Mouse (Mus musculus): ENCODE measurements around the gene Eif4a1. TPM values are rescaled to one million over a fixed set of nuclear protein-coding genes. Genes with fewer than 3 reads are reported as not detected.
A peak's percentile ranks its signal among the peaks of the same experiment; 100 is the strongest.

Gene Eif4a1
- total and polyA plus RNA-seq, 3 experiments = 114 to 1,689 (median 634) TPM

DNA sequence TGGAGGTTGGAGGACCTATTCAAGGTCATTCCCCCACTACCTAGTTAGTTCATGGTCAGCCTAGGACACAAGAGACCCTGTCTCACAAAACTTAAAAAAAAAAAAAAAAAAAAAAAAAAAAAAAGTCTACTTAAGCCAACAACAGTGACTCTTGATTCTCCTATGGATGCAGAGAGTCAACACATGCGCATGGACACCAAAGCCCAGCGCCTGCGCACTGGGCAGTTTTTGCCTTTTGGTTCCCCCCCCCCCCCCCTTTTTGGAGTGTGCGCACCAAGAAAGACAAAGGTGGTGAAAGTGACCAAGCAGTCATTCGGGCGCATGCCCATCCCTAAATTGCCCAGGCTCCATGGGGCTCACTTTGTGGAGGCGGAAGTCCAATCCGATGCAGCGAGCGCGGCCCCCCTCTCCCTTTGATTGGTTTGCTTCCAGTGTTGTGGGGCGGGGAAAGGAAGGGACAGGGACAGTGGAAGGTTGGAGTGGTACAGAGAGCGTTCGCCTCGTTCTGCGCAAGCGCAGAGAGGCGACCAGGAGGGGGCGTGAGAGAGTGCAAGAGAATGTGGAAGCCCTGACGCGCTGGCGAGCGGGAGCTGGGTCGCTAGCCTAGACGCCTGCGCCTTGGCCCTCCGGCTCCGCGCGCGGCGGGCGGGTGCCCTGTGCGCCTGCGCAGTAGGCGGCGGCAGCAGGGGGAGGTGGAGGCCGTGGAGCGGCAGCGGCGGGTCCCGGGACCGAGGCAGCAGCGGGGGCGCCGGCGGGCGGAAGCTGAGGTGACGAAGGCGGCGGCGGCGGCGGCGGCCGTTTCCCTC, 39.7 kb downstream of the Eif4a1 start, which contains the start of gene Fxr2 (continued):
- TF ChIP-seq BHLHE40 (IDR thresholded peaks at IDR 0.05; ENCODE audit: borderline replicate concordance, low read depth, low read length) = no peak; the same call in 1 of the 2 replicates
- no peak for TF ChIP-seq POLR2AphosphoS5 (IDR thresholded peaks at IDR 0.05; ENCODE audit: borderline replicate concordance, low read depth, low read length)
- no peak for TF ChIP-seq SMC3 (IDR thresholded peaks at IDR 0.05; ENCODE audit: low read depth, low read length)
- TF ChIP-seq SIN3A (IDR thresholded peaks at IDR 0.05; ENCODE audit: low read length) = peak; percentile 89

- Histone ChIP-seq H3K27me3 (ENCODE audit: control insufficient read depth in 1 of 2, insufficient read depth in 2 of 2, low read length in 2 of 2) (no peaks in the 10 kb centered on the region), H3K79me2 (ENCODE audit: control insufficient read depth, insufficient read depth, low read length, poor library complexity) (peaks cover 20% of the 10 kb centered on the region), H3K4me3 (ENCODE audit: control insufficient read depth in 1 of 2, insufficient read depth in 1 of 2, low read depth in 2 of 2, low read length in 2 of 2) (no peak overlapping the region), H3K9me3 (replicated peaks; ENCODE audit: insufficient read depth, low read length) (no peaks in the 10 kb centered on the region), H3K4me1 (ENCODE audit: control insufficient read depth in 1 of 2, insufficient read depth in 2 of 2, low read length in 2 of 2) (peaks cover 7 to 17% of the 10 kb centered on the region in 2 experiments), H3K27ac (ENCODE audit: control insufficient read depth, low read depth, low read length) (no peak overlapping the region), H3K36me3 (ENCODE audit: control insufficient read depth in 1 of 2, insufficient read depth in 2 of 2, low read length in 2 of 2) (peaks cover 0 to 19% of the 10 kb centered on the region in 2 experiments; a peak in 2 of 4 replicates), H3K9ac (ENCODE audit: control insufficient read depth, low read depth, low read length, poor library complexity, severe bottlenecking) (no peak overlapping the region)
- peak; percentile 63 for DNase-seq (ENCODE audit: low read depth, low spot score)
- TF ChIP-seq RAD21 (IDR thresholded peaks at IDR 0.05; ENCODE audit: low read depth, low read length) (peak; percentile 46), SIN3A (IDR thresholded peaks at IDR 0.05; ENCODE audit: low read length) (0 out of 2 replicates have a peak, but pooled peaks have one; percentile 47), ZC3H11A (IDR thresholded peaks at IDR 0.05; ENCODE audit: low read depth, low read length) (0 out of 2 replicates have a peak, but pooled peaks have one; percentile 28), RCOR1 (IDR thresholded peaks at IDR 0.05; ENCODE audit: low read depth, low read length) (0 out of 2 replicates have a peak, but pooled peaks have one; percentile 4), SMC3 (IDR thresholded peaks at IDR 0.05; ENCODE audit: low read depth, low read length) (peak; percentile 63), MAZ (IDR thresholded peaks at IDR 0.05; ENCODE audit: low read depth, low read length) (no peak), UBTF (IDR thresholded peaks at IDR 0.05; ENCODE audit: borderline replicate concordance, insufficient read depth, low read depth, low read length) (no peak), ETS1 (IDR thresholded peaks at IDR 0.05; ENCODE audit: low read depth, low read length) (no peak), CTCF (IDR thresholded peaks at IDR 0.05 in 2 of 3, conservative IDR thresholded peaks at IDR 0.05 in 1 of 3; ENCODE audit: control insufficient read depth in 1 of 3, insufficient read depth in 1 of 3, low read depth in 2 of 3, low read length in 3 of 3, poor library complexity in 1 of 3, severe bottlenecking in 1 of 3) (peak; percentile 37 to 77 (median 72)), GABPA (IDR thresholded peaks at IDR 0.05; ENCODE audit: low read depth, low read length) (no peak), USF2 (IDR thresholded peaks at IDR 0.05; ENCODE audit: borderline replicate concordance in 1 of 2, insufficient read depth in 1 of 2, low read depth in 1 of 2, low read length in 2 of 2) (no peak), E2F4 (IDR thresholded peaks at IDR 0.05; ENCODE audit: borderline replicate concordance, low read depth, low read length) (no peak), NELFE (IDR thresholded peaks at IDR 0.05; ENCODE audit: low read depth, low read length) (no peak), HCFC1 (IDR thresholded peaks at IDR 0.05; ENCODE audit: low read depth, low read length) (0 out of 2 replicates have a peak, but pooled peaks have one; percentile 54), MEF2A (IDR thresholded peaks at IDR 0.05; ENCODE audit: extremely low read depth, insufficient replicate concordance, low read depth, low read length, poor library complexity, severe bottlenecking) (no peak), MYC (IDR thresholded peaks at IDR 0.05; ENCODE audit: low read depth, low read length) (0 out of 2 replicates have a peak, but pooled peaks have one; percentile 52), TCF12 (IDR thresholded peaks at IDR 0.05; ENCODE audit: low read depth, low read length) (no peak), TBP (IDR thresholded peaks at IDR 0.05; ENCODE audit: low read depth, low read length) (no peak)
Observed at GRCm38 (mm10) chr11:69629802-69630201, 42.4 kb downstream of the Eif4a1 start.

Measured in MEL (cell line).